Mouse (Mus musculus): ENCODE measurements around the gene Bckdha. TPM values are rescaled to one million over a fixed set of nuclear protein-coding genes. Genes with fewer than 3 reads are reported as not detected.

The Bckdha gene
- polyA plus RNA-seq, 2 experiments: 54.2 to 67.0 TPM

DNA sequence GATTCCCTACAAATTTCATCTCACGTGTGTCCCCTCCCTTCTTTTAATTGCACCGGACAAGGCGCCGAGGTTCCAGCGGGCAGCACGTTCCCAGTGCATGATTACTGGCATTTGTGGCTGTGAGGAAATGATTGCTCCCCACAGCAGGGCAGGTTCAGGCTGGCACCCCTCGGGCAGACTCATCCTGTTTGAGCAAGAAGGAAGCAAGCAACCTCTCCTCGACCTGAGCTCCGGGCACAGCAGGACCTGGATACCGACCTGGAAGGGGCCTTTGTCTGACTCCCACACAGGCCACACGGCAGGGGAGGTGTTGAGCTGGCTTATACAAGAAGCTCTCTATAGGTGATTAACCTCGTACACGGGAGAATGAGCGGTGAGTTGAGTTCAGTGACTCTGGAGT lies 13.7 kb downstream of the Bckdha start:
- H3K27me3 ChIP-seq (ENCODE audit: control insufficient read depth, insufficient read depth, low read length): no peaks in the 10 kb centered on the region
- H3K9me3 ChIP-seq (ENCODE audit: control insufficient read depth, low read length): no peaks in the 10 kb centered on the region
- H3K9ac ChIP-seq (ENCODE audit: low read depth, low read length, severe bottlenecking): no peak overlapping the region
- ATAC-seq (ENCODE audit: low FRiP score, low read depth): no peak
- TF ChIP-seq POLR2A (IDR thresholded peaks at IDR 0.05; ENCODE audit: borderline replicate concordance, extremely low read depth, insufficient read depth, insufficient read length): no peak
- no peak for DNase-seq (ENCODE audit: low spot score)
- H3K4me3 ChIP-seq (replicated peaks; ENCODE audit: low read length): no peak overlapping the region
- H3K27ac ChIP-seq (replicated peaks; ENCODE audit: low read depth, low read length): no peak overlapping the region
- 73% methylated on average over 14 of the region's 14 CpGs for WGBS
- H3K36me3 ChIP-seq (ENCODE audit: control insufficient read depth, insufficient read depth, low read length): 0 out of 2 replicates have a peak, but pooled peaks cover 11% of the 10 kb centered on the region
- H3K4me1 ChIP-seq (ENCODE audit: control insufficient read depth, insufficient read depth, low read length): no peaks in the 10 kb centered on the region
- H3K4me2 ChIP-seq (replicated peaks; ENCODE audit: low read depth, low read length, severe bottlenecking): no peak overlapping the region

- no peak for TF ChIP-seq POLR2A (IDR thresholded peaks at IDR 0.05; ENCODE audit: borderline replicate concordance, extremely low read depth, insufficient read depth, insufficient read length)
- Histone ChIP-seq H3K36me3 (ENCODE audit: control insufficient read depth, insufficient read depth, low read length) (0 out of 2 replicates have a peak, but pooled peaks cover 11% of the 10 kb centered on the region), H3K4me3 (replicated peaks; ENCODE audit: low read length) (no peak overlapping the region), H3K4me2 (replicated peaks; ENCODE audit: low read depth, low read length, severe bottlenecking) (no peak overlapping the region), H3K4me1 (ENCODE audit: control insufficient read depth, insufficient read depth, low read length) (no peaks in the 10 kb centered on the region), H3K9me3 (ENCODE audit: control insufficient read depth, low read length) (no peaks in the 10 kb centered on the region), H3K9ac (ENCODE audit: low read depth, low read length, severe bottlenecking) (no peak overlapping the region), H3K27me3 (ENCODE audit: control insufficient read depth, insufficient read depth, low read length) (no peaks in the 10 kb centered on the region), H3K27ac (replicated peaks; ENCODE audit: low read depth, low read length) (no peak overlapping the region)
- 93% methylated on average over 4 of the region's 4 CpGs for WGBS
- ATAC-seq (ENCODE audit: low FRiP score, low read depth) (no peak), DNase-seq (ENCODE audit: low spot score) (no peak)
Measured at GRCm38 (mm10) chr7:25644631-25645030, 14.2 kb downstream of the Bckdha start.

DNA sequence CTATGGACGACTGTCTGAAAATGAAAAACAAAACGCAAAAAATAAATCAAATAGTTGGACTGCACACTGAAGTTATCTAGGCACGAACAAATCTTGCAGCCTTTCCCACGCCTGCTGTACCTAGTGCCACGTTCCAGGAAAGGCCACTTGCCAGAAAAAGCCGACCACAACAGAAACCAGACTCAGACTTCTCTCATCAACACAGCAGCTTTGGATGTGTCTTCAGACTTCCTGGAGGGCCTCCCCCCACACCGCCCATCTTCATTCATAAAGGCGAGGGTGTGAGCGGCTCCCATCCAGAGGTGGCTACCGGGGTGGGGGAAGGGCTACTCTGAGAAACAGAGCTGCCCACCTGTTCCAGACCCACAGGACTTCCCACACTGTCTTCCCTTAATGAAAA lies 14.6 kb downstream of the Bckdha start:
- no peaks in the 10 kb centered on the region for H3K9me3 ChIP-seq (ENCODE audit: control insufficient read depth, low read length)
- H3K4me2 ChIP-seq (replicated peaks; ENCODE audit: low read depth, low read length, severe bottlenecking): no peak overlapping the region
- H3K4me1 ChIP-seq (ENCODE audit: control insufficient read depth, insufficient read depth, low read length): no peaks in the 10 kb centered on the region
- no peak for ATAC-seq (ENCODE audit: low FRiP score, low read depth)
- no peak overlapping the region for H3K27ac ChIP-seq (replicated peaks; ENCODE audit: low read depth, low read length)
- TF ChIP-seq POLR2A (IDR thresholded peaks at IDR 0.05; ENCODE audit: borderline replicate concordance, extremely low read depth, insufficient read depth, insufficient read length): no peak
- no peak for DNase-seq (ENCODE audit: low spot score)
- H3K36me3 ChIP-seq (ENCODE audit: control insufficient read depth, insufficient read depth, low read length): 0 out of 2 replicates have a peak, but pooled peaks cover 11% of the 10 kb centered on the region
- no peaks in the 10 kb centered on the region for H3K27me3 ChIP-seq (ENCODE audit: control insufficient read depth, insufficient read depth, low read length)
- H3K4me3 ChIP-seq (replicated peaks; ENCODE audit: low read length): no peak overlapping the region
- WGBS: 83% methylated on average over 10 of the region's 10 CpGs
- no peak overlapping the region for H3K9ac ChIP-seq (ENCODE audit: low read depth, low read length, severe bottlenecking)

GRCm38 (mm10) chr7:25639754-25640153 lies 19.0 kb downstream of the Bckdha start:
- no peak for DNase-seq (ENCODE audit: low spot score)
- Histone ChIP-seq H3K4me3 (replicated peaks; ENCODE audit: low read length) (no peak overlapping the region), H3K9ac (ENCODE audit: low read depth, low read length, severe bottlenecking) (no peak overlapping the region), H3K27me3 (ENCODE audit: control insufficient read depth, insufficient read depth, low read length) (no peaks in the 10 kb centered on the region), H3K4me2 (replicated peaks; ENCODE audit: low read depth, low read length, severe bottlenecking) (no peak overlapping the region), H3K36me3 (ENCODE audit: control insufficient read depth, insufficient read depth, low read length) (peaks cover 30% of the 10 kb centered on the region), H3K4me1 (ENCODE audit: control insufficient read depth, insufficient read depth, low read length) (no peaks in the 10 kb centered on the region), H3K27ac (replicated peaks; ENCODE audit: low read depth, low read length) (no peak overlapping the region), H3K9me3 (ENCODE audit: control insufficient read depth, low read length) (no peaks in the 10 kb centered on the region)
- no peak for ATAC-seq (ENCODE audit: low FRiP score, low read depth)
- WGBS: 91% methylated on average over 4 of the region's 4 CpGs
- no peak for TF ChIP-seq POLR2A (IDR thresholded peaks at IDR 0.05; ENCODE audit: borderline replicate concordance, extremely low read depth, insufficient read depth, insufficient read length)

- Histone ChIP-seq H3K9ac (ENCODE audit: low read depth, low read length, severe bottlenecking) (no peak overlapping the region), H3K4me2 (replicated peaks; ENCODE audit: low read depth, low read length, severe bottlenecking) (no peak overlapping the region), H3K4me3 (replicated peaks; ENCODE audit: low read length) (no peak overlapping the region), H3K9me3 (ENCODE audit: control insufficient read depth, low read length) (no peaks in the 10 kb centered on the region), H3K36me3 (ENCODE audit: control insufficient read depth, insufficient read depth, low read length) (peaks cover 38% of the 10 kb centered on the region), H3K27ac (replicated peaks; ENCODE audit: low read depth, low read length) (no peak overlapping the region), H3K4me1 (ENCODE audit: control insufficient read depth, insufficient read depth, low read length) (no peaks in the 10 kb centered on the region), H3K27me3 (ENCODE audit: control insufficient read depth, insufficient read depth, low read length) (no peaks in the 10 kb centered on the region)
- no peak for TF ChIP-seq POLR2A (IDR thresholded peaks at IDR 0.05; ENCODE audit: borderline replicate concordance, extremely low read depth, insufficient read depth, insufficient read length)
- DNase-seq (ENCODE audit: low spot score) (no peak), ATAC-seq (ENCODE audit: low FRiP score, low read depth) (no peak)
- WGBS: 86% methylated on average over 5 of the region's 5 CpGs
Measured at GRCm38 (mm10) chr7:25637099-25637498, 21.7 kb downstream of the Bckdha start.

DNA sequence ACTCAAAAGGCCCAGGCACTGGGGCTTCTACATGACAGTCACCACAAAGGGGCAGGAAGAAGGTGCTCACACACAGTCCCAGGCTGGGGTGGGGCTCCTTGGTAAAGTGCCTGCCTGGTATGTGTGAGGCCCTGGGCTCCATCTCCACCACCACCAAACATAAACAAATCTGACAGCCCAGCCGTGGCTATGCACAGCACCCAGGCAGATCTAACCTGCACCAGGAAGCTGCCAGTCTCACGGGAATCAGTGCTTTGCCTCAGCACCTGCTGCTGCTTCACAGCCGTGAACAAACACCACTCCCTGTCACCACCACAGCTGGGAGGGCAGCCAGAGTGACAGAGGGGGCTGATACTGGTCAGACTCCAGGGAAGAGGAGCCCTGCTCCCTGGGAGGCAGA lies 22.4 kb downstream of the Bckdha start:
- H3K36me3 ChIP-seq (ENCODE audit: control insufficient read depth, insufficient read depth, low read length): peaks cover 38% of the 10 kb centered on the region
- ATAC-seq (ENCODE audit: low FRiP score, low read depth): no peak
- no peak for TF ChIP-seq POLR2A (IDR thresholded peaks at IDR 0.05; ENCODE audit: borderline replicate concordance, extremely low read depth, insufficient read depth, insufficient read length)

More for the DNA sequence above, 22.4 kb downstream of the Bckdha start:
- no peaks in the 10 kb centered on the region for H3K4me1 ChIP-seq (ENCODE audit: control insufficient read depth, insufficient read depth, low read length)
- no peak overlapping the region for H3K4me2 ChIP-seq (replicated peaks; ENCODE audit: low read depth, low read length, severe bottlenecking)
- no peaks in the 10 kb centered on the region for H3K9me3 ChIP-seq (ENCODE audit: control insufficient read depth, low read length)
- H3K27me3 ChIP-seq (ENCODE audit: control insufficient read depth, insufficient read depth, low read length): no peaks in the 10 kb centered on the region
- no peak overlapping the region for H3K27ac ChIP-seq (replicated peaks; ENCODE audit: low read depth, low read length)
- no peak overlapping the region for H3K9ac ChIP-seq (ENCODE audit: low read depth, low read length, severe bottlenecking)
- DNase-seq (ENCODE audit: low spot score): no peak
- 36% methylated on average over 3 of the region's 3 CpGs for WGBS
- H3K4me3 ChIP-seq (replicated peaks; ENCODE audit: low read length): no peak overlapping the region
